Mouse (Mus musculus) stomach, postnatal 0 days (tissue): Measurements from ENCODE around the gene Frrs1. TPM values are rescaled to one million over a fixed set of nuclear protein-coding genes. Genes with fewer than 3 reads are reported as not detected.

Experiments used
- ATAC-seq: fragments of 200-750 bp; cut with Nextera tagmentation; 2 replicates; pipeline ENCODE4 v1.8.0; 2017; ENCODE audit not compliant: low FRiP score, low TSS enrichment
- DNase-seq: peaks from one replicate; pipeline ENCODE4 v3.0.0-alpha.2; 2016; ENCODE audit warnings: low spot score
- H3K27ac ChIP-seq: fragments of 300-500 bp; sonication (generic); replicated peaks from 2 replicates; pipeline ENCODE4 v1.5.1; 2014; ENCODE audit warnings: mild to moderate bottlenecking, control low read depth
- H3K27me3 ChIP-seq: fragments of 300-500 bp; sonication (generic); 2 replicates; pipeline ENCODE4 v1.6.1; 2014; ENCODE audit warnings: low read length; ENCODE audit not compliant: control insufficient read depth, insufficient read depth
- H3K36me3 ChIP-seq: fragments of 300-500 bp; sonication (generic); 2 replicates; pipeline ENCODE4 v1.6.1; 2014; ENCODE audit warnings: low read length, mixed read lengths; ENCODE audit not compliant: control insufficient read depth, insufficient read depth
- H3K4me1 ChIP-seq: fragments of 300-500 bp; sonication (generic); replicated peaks from 2 replicates; pipeline ENCODE4 v1.6.1; 2014; ENCODE audit warnings: antibody characterized with exemption; ENCODE audit not compliant: control insufficient read depth, insufficient read depth
- H3K4me2 ChIP-seq: fragments of 300-500 bp; sonication (generic); replicated peaks from 2 replicates; pipeline ENCODE4 v1.6.1; 2014; ENCODE audit warnings: low read depth, mild to moderate bottlenecking, control low read depth, moderate library complexity
- H3K4me3 ChIP-seq: fragments of 300-500 bp; sonication (generic); 2 replicates; pipeline ENCODE4 v1.5.1; 2014; ENCODE audit warnings: low read depth, low read length, control low read depth
- H3K9ac ChIP-seq: fragments of 300-500 bp; sonication (generic); 2 replicates; pipeline ENCODE4 v1.6.1; 2014; ENCODE audit warnings: mild to moderate bottlenecking, low read length, control low read depth, mixed read lengths
- H3K9me3 ChIP-seq: fragments of 300-500 bp; sonication (generic); 2 replicates; pipeline ENCODE4 v1.6.1; 2016; ENCODE audit warnings: low read length; ENCODE audit not compliant: control insufficient read depth
- CTCF ChIP-seq: IDR thresholded peaks from 2 replicates; pipeline ENCODE4 v1.5.1; 2016; ENCODE audit warnings: antibody characterized with exemption, low read depth, mild to moderate bottlenecking, moderate library complexity
- EP300 ChIP-seq: optimal IDR thresholded peaks from 2 replicates; pipeline ENCODE3; 2016; ENCODE audit warnings: antibody characterized with exemption
- WGBS: fragments of 180-500 bp; shearing (Covaris S2); extraction: QIAGEN DNeasy Blood & Tissue Kit; methylation state at CpG from one replicate; pipeline ENCODE4 v1.1.7; 2014; 5-methylcytosine and 5-hydroxymethylcytosine counted together
- polyA plus RNA-seq: library from polyadenylated mRNA; unstranded; fragments of >200 nt; fragmentation: Nextera tagmentation; extraction: Ambion mirVana; gene quantifications from 2 replicates; pipeline ENCODE4 v1.2.1, GENCODE M21; 2015

The Frrs1 gene
- polyA plus RNA-seq, 1 experiment from 2014 or later, result 22.3 TPM

- Histone ChIP-seq H3K4me2 (no peak overlapping the region; the same call in 1 of the 2 replicates), H3K9me3 (no peaks in the 10 kb centered on the region), H3K36me3 (no peaks in the 10 kb centered on the region), H3K27me3 (no peaks in the 10 kb centered on the region), H3K4me1 (no peaks in the 10 kb centered on the region), H3K4me3 (no peak overlapping the region), H3K9ac (no peak overlapping the region), H3K27ac (no peak overlapping the region)
- TF ChIP-seq CTCF (no peak), EP300 (no peak)
- WGBS, result 56% methylated on average over 12 of the region's 12 CpGs
- no peak for ATAC-seq
- DNase-seq, result no peak
These were observed 63.8 kb downstream of the Frrs1 start for GRCm38 (mm10) chr3:116923042-116923441.

DNA sequence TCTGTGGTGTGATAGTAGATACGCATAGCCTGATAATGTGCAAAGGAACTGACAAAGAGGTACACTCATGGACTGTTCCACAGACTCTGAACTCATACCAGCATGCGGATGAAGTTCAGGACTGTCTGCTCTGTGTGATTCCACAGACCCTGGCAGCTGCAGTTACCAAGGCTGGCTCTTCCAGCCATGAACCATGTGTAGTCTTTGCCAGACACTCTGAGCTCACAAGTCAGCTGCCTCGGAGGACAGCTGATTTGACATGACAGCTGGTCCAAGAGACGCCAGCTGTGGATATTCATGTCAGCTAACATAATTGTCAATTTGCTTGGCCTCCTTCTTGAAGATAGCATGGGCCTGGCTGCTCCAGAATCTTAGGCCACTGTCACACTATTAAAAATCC, 69.7 kb downstream of the Frrs1 start:
- no peaks in the 10 kb centered on the region for H3K4me1 ChIP-seq

DNA sequence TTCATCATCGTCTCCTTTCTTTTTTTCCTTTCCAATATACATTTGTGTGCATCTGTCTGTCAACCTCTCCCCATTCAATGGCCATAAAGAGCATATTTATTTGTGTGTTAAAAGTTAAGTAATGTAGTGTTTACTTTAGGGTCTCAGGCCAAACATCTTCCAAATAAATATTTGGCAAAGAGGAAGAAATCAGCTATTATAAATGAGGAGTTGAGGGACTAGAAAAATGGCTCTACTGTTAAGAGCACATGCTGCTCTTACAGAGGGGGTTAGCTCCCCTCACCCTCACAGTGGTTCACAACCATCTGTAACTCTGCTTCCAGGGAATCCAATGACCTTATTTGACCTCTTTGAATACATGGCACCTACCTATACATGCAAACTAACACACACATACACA, 73.9 kb downstream of the Frrs1 start:
- no peak for TF ChIP-seq CTCF
- TF ChIP-seq EP300, result no peak
- no peak overlapping the region for H3K27ac ChIP-seq
- no peak overlapping the region for H3K4me2 ChIP-seq
- no peak for DNase-seq
- H3K9me3 ChIP-seq, result no peaks in the 10 kb centered on the region
- H3K4me3 ChIP-seq, result no peak overlapping the region
- no peak for ATAC-seq
- H3K36me3 ChIP-seq, result no peaks in the 10 kb centered on the region
- WGBS, result 44% methylated on average over 1 of the region's 1 CpGs
- no peaks in the 10 kb centered on the region for H3K4me1 ChIP-seq
- no peaks in the 10 kb centered on the region for H3K27me3 ChIP-seq
- no peak overlapping the region for H3K9ac ChIP-seq

More for the DNA sequence above, 69.7 kb downstream of the Frrs1 start:
- Histone ChIP-seq H3K27ac (no peak overlapping the region), H3K36me3 (no peaks in the 10 kb centered on the region), H3K27me3 (no peaks in the 10 kb centered on the region), H3K9ac (no peak overlapping the region), H3K9me3 (no peaks in the 10 kb centered on the region), H3K4me2 (no peak overlapping the region), H3K4me3 (no peak overlapping the region)
- no peak for DNase-seq
- ATAC-seq, result no peak
- 81% methylated on average over 4 of the region's 4 CpGs for WGBS
- TF ChIP-seq EP300 (no peak), CTCF (no peak)

GRCm38 (mm10) chr3:116936934-116937691, 77.8 kb downstream of the Frrs1 start:
- no peaks in the 10 kb centered on the region for H3K36me3 ChIP-seq
- no peak overlapping the region for H3K4me3 ChIP-seq
- DNase-seq (no peak), ATAC-seq (no peak)
- H3K4me2 ChIP-seq, result no peak overlapping the region
- no peaks in the 10 kb centered on the region for H3K9me3 ChIP-seq
- no peak overlapping the region for H3K27ac ChIP-seq
- TF ChIP-seq EP300 (no peak), CTCF (no peak)
- no peaks in the 10 kb centered on the region for H3K27me3 ChIP-seq
- WGBS, result 66% methylated on average over 4 of the region's 4 CpGs
- no peak overlapping the region for H3K9ac ChIP-seq
- no peaks in the 10 kb centered on the region for H3K4me1 ChIP-seq

GRCm38 (mm10) chr3:116940804-116941558, 81.7 kb downstream of the Frrs1 start:
- no peak overlapping the region for H3K4me2 ChIP-seq
- DNase-seq (no peak), ATAC-seq (no peak)
- no peaks in the 10 kb centered on the region for H3K4me1 ChIP-seq
- H3K27me3 ChIP-seq, result no peaks in the 10 kb centered on the region
- H3K9me3 ChIP-seq, result no peaks in the 10 kb centered on the region
- H3K27ac ChIP-seq, result no peak overlapping the region
- no peak overlapping the region for H3K9ac ChIP-seq
- no peaks in the 10 kb centered on the region for H3K36me3 ChIP-seq
- TF ChIP-seq EP300 (no peak), CTCF (no peak)
- no peak overlapping the region for H3K4me3 ChIP-seq
- 67% methylated on average over 10 of the region's 10 CpGs for WGBS
